Comparison of ENCODE assay signal across 17 mouse cellular contexts in the genomic region with DNA sequence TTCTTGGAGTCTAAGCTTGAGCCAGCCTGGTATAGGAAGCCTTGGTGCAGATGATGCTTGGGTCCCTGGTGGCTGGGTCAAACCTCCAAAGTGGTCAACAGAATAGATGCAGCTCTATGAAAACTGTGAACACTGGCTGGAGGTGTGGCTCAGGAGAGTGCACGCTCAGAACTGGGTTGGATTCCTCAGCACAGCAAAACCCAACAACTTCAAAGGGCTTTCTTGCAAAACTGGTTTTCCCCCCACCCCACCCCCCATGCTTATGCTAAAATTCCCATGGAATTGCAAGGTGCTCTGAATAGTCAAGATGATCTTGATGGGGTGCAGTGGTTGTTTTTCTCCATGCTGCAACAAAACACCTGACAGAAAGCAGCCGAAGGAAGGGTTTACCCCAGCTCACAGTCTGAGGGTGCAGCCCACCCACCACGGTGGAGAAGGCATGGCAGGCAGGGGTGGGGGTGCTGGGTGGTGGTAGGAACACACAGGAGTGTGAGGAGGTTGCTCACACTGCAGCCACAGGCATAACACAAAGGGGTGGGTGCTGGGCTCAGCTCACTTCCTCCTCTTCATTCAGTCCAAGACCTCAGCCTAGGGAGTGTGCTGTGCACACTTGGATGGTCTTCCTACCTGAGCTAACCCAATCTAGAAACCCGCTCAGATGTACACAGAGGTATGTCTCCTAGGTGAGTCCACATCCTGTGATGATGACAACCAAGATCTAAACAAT.
DNase-seq lines count a peak whose midpoint lies in the region; ATAC-seq and TF ChIP-seq lines count a peak whose summit lies in the region.
"Had no signal": no experiment of that assay in that cellular context is flagged by ENCODE, and none has a peak within 500 bp of the region (broad histone marks: within the 10 kb centered on the region; RNA-seq: fewer than 3 reads in every experiment).

No protein-coding gene starts in this region.

- H3K27ac ChIP-seq in embryonic facial prominence, embryonic 12.5 days, result 0 out of 2 replicates have a peak overlapping the region, but pooled peaks have one; percentile 41
- no peak overlapping the region; the same call in 1 of the 2 replicates for H3K27ac ChIP-seq in embryonic facial prominence, embryonic 10.5 days (replicated peaks)
- H3K27ac ChIP-seq in lung, embryonic 14.5 days (ENCODE audit: low read depth), result peak overlapping the region; percentile 58; the same call in 1 of the 2 replicates
- H3K27ac ChIP-seq in stomach, embryonic 14.5 days (ENCODE audit: low read length), result peak overlapping the region; percentile 48; the same call in 1 of the 2 replicates
- H3K27ac ChIP-seq: forebrain, embryonic 10.5 days; liver, embryonic 14.5 days had no signal

- ATAC-seq in embryonic facial prominence, embryonic 12.5 days (ENCODE audit: insufficient number of reproducible peaks, insufficient read depth, low FRiP score, low TSS enrichment), result no peak
- peak; percentile 57 for ATAC-seq in lung, embryonic 14.5 days (ENCODE audit: insufficient read depth)
- ATAC-seq in stomach, embryonic 14.5 days (ENCODE audit: insufficient number of reproducible peaks, insufficient read depth, low FRiP score, low read depth), result peak; percentile 47; the same call in 1 of the 2 replicates

- H3K27me3 ChIP-seq in embryonic facial prominence, embryonic 12.5 days, result no peaks in the 10 kb centered on the region
- no peaks in the 10 kb centered on the region for H3K27me3 ChIP-seq in embryonic facial prominence, embryonic 10.5 days (replicated peaks; ENCODE audit: low read depth, poor library complexity, severe bottlenecking)
- no peaks in the 10 kb centered on the region for H3K27me3 ChIP-seq in lung, embryonic 14.5 days (ENCODE audit: insufficient read depth, low read length)
- H3K27me3 ChIP-seq in stomach, embryonic 14.5 days (ENCODE audit: control insufficient read depth, insufficient read depth, low read length), result no peaks in the 10 kb centered on the region
- H3K27me3 ChIP-seq: neural tube, embryonic 13.5 days had no signal

- no peaks in the 10 kb centered on the region for H3K36me3 ChIP-seq in embryonic facial prominence, embryonic 12.5 days
- peaks cover 11% of the 10 kb centered on the region; the same call in 1 of the 2 replicates for H3K36me3 ChIP-seq in embryonic facial prominence, embryonic 10.5 days (replicated peaks)
- H3K36me3 ChIP-seq in lung, embryonic 14.5 days (ENCODE audit: insufficient read depth), result no peaks in the 10 kb centered on the region
- no peaks in the 10 kb centered on the region for H3K36me3 ChIP-seq in stomach, embryonic 14.5 days (ENCODE audit: control insufficient read depth, insufficient read depth, low read length)
- H3K36me3 ChIP-seq: neural tube, embryonic 13.5 days had no signal

- no peak overlapping the region for H3K4me2 ChIP-seq in embryonic facial prominence, embryonic 12.5 days (replicated peaks)
- H3K4me2 ChIP-seq in lung, embryonic 14.5 days, result peak overlapping the region; percentile 18; the same call in 1 of the 2 replicates
- H3K4me2 ChIP-seq in stomach, embryonic 14.5 days (replicated peaks; ENCODE audit: low read depth, low read length), result no peak overlapping the region
- H3K4me2 ChIP-seq: heart, embryonic 11.5 days; neural tube, embryonic 13.5 days had no signal

- no peak overlapping the region for H3K4me3 ChIP-seq in embryonic facial prominence, embryonic 12.5 days
- H3K4me3 ChIP-seq in embryonic facial prominence, embryonic 10.5 days, result no peak overlapping the region
- H3K4me3 ChIP-seq in lung, embryonic 14.5 days (ENCODE audit: low read depth, low read length), result no peak overlapping the region
- H3K4me3 ChIP-seq in stomach, embryonic 14.5 days (ENCODE audit: low read depth, low read length), result no peak overlapping the region
- H3K4me3 ChIP-seq: forebrain, embryonic 10.5 days; neural tube, embryonic 13.5 days had no signal

- 64% methylated on average over 4 of the region's 4 CpGs for WGBS in embryonic facial prominence, embryonic 12.5 days
- 69% methylated on average over 4 of the region's 4 CpGs for WGBS in embryonic facial prominence, embryonic 10.5 days
- WGBS in lung, embryonic 14.5 days, result 49% methylated on average over 4 of the region's 4 CpGs
- 51% methylated on average over 4 of the region's 4 CpGs for WGBS in stomach, embryonic 14.5 days

- peaks cover 24% of the 10 kb centered on the region for H3K4me1 ChIP-seq in embryonic facial prominence, embryonic 12.5 days
- peaks cover 30% of the 10 kb centered on the region for H3K4me1 ChIP-seq in embryonic facial prominence, embryonic 10.5 days
- H3K4me1 ChIP-seq in lung, embryonic 14.5 days (ENCODE audit: insufficient read depth), result no peaks in the 10 kb centered on the region
- no peaks in the 10 kb centered on the region for H3K4me1 ChIP-seq in stomach, embryonic 14.5 days (ENCODE audit: control insufficient read depth, insufficient read depth, low read length)

- no peak overlapping the region for H3K9ac ChIP-seq in embryonic facial prominence, embryonic 12.5 days
- H3K9ac ChIP-seq in lung, embryonic 14.5 days, result no peak overlapping the region
- H3K9ac ChIP-seq in stomach, embryonic 14.5 days (replicated peaks; ENCODE audit: low read depth, low read length), result no peak overlapping the region
- H3K9ac ChIP-seq: liver, embryonic 14.5 days had no signal

- DNase-seq in embryonic facial prominence, embryonic 10.5 days (ENCODE audit: low spot score), result no peak
- peak; percentile 42 for DNase-seq in lung, embryonic 14.5 days
- no peak for DNase-seq in lung, postnatal 36 days
- DNase-seq in R1 (ENCODE audit: low read depth, low spot score), result peak; percentile 90
- no peak for DNase-seq in T-cell, adult 2 months (ENCODE audit: low spot score)
- no peak for DNase-seq in thymus, postnatal 36 days
- DNase-seq: cerebellum, adult 9-11 months; gastrocnemius, postnatal 25 days; heart, postnatal 36 days; left cerebral cortex, postnatal 4 days; thymus, adult 2 months had no signal

- no peaks in the 10 kb centered on the region for H3K9me3 ChIP-seq in embryonic facial prominence, embryonic 12.5 days
- no peaks in the 10 kb centered on the region for H3K9me3 ChIP-seq in embryonic facial prominence, embryonic 10.5 days
- no peaks in the 10 kb centered on the region for H3K9me3 ChIP-seq in lung, embryonic 14.5 days (ENCODE audit: low read depth, low read length)
- H3K9me3 ChIP-seq in stomach, embryonic 14.5 days (ENCODE audit: control insufficient read depth, low read depth, low read length), result no peaks in the 10 kb centered on the region
- H3K9me3 ChIP-seq: forebrain, embryonic 10.5 days; neural tube, embryonic 13.5 days had no signal

- TF ChIP-seq CTCF in lung, embryonic 14.5 days (IDR thresholded peaks at IDR 0.05; ENCODE audit: low read depth), result no peak

Comparison
In these comparisons a context has a peak if more than half of its experiments do, and no peak if none do; other contexts are left out.
1. DNase-seq: peak in lung, embryonic 14.5 days (single experiment) and R1 (single experiment); none in embryonic facial prominence, embryonic 10.5 days (single experiment), lung, postnatal 36 days (single experiment), T-cell, adult 2 months (single experiment) and thymus, postnatal 36 days (0 of 2).